Mouse (Mus musculus): Measurements from ENCODE around the gene Tbc1d7. TPM values are rescaled to one million over a fixed set of nuclear protein-coding genes. Genes with fewer than 3 reads are reported as not detected.

Tbc1d7 gene
- polyA plus RNA-seq, 1 experiment from 2014 or later = 68.3 TPM

DNA sequence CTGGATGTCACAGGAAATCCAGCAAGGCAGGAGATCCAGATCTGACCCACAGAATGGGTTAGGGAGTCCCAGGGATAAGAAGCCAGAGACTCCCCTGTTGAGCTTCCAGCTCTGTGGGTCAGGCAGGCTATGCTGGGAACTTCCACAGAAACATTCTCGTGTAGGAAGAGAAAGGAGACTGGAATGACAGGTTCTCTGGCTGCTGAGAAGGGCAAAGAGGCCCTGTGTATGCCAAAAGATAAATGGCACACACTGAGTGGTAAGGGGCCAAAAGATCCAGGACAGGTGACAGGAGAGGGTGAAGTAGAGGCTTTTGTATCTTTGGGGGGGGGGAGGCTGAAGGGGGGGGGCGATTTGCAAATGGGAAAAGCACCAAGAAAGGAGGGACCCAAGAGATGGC lies 20.0 kb upstream of the Tbc1d7 start:
- no peaks in the 10 kb centered on the region for H3K36me3 ChIP-seq
- H3K4me1 ChIP-seq = peaks cover 13% of the 10 kb centered on the region
- no peaks in the 10 kb centered on the region for H3K9me3 ChIP-seq (replicated peaks)
- no peak overlapping the region for H3K4me3 ChIP-seq
- no peak for DNase-seq (ENCODE audit: low spot score)
- no peak overlapping the region for H3K27ac ChIP-seq (replicated peaks)
- peaks cover 6% of the 10 kb centered on the region for H3K27me3 ChIP-seq (ENCODE audit: low read depth, poor library complexity, severe bottlenecking)
- WGBS = 29% methylated on average over 2 of the region's 2 CpGs

DNA sequence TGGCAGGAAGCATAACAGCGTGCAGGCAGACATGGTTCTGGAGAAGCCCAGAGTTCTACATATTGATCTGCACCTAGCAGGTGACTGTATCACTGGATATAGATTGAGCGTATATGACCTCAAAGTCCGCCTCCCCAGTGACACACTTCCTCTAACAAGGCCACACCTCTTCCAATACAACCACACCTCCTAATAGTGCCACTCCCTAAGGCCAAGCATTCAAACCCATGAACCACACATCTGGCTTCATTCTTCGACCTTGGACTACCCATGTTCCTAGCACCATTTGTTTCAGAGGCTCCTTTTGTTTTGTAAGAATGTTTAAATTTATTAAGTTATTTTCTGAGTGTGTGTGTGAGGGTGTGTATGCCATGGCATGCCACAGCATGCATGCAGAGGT lies 16.4 kb upstream of the Tbc1d7 start:
- H3K4me1 ChIP-seq = peaks cover 37% of the 10 kb centered on the region
- no peak for DNase-seq (ENCODE audit: low spot score)
- no peaks in the 10 kb centered on the region for H3K9me3 ChIP-seq (replicated peaks)
- WGBS = 90% methylated on average over 4 of the region's 4 CpGs
- no peak overlapping the region for H3K27ac ChIP-seq (replicated peaks)
- no peaks in the 10 kb centered on the region for H3K36me3 ChIP-seq
- H3K27me3 ChIP-seq (ENCODE audit: low read depth, poor library complexity, severe bottlenecking) = peaks cover 6% of the 10 kb centered on the region
- no peak overlapping the region for H3K4me3 ChIP-seq

DNA sequence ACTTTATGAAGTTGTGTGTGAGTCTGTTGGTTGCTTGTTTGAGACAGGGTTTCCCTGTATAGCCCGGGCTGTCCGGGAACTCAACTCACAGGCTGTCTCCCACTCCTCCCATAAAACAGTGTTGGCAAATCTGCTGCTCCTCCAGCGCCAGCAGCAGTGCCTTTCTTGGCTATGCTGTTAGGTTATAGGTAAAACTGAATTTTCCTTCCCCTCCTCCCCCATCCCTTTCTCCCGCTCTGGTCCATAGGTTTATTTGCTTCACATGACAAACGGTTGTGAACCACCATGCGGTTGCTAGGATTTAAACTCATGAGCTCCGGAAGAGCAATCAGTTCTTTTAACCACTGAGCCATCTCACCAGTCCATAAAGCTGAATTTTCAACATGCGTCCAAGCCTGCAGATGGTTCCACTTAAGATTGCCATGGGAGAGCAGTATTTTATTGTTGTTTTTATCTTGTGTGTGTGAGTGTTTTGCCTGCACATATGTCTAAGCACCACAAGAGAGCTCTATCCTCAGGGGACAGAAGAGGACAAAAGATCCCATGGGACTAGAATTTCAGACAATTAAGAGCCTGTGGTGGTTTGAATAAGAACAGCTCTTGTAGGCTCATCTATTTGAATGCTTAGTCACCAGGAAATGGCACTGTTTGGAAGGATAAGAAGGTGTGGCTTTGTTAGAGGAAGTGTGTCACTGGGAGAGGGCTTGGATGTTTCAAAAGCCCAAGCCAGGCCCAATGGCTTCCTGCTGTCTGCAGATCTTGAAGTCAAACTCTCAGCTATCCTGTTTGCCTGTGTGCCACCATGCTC lies 12.2 kb upstream of the Tbc1d7 start:
- no peak for DNase-seq (ENCODE audit: low spot score)
- H3K4me1 ChIP-seq = peaks cover 30% of the 10 kb centered on the region
- H3K27me3 ChIP-seq (ENCODE audit: low read depth, poor library complexity, severe bottlenecking) = peaks cover 8% of the 10 kb centered on the region
- peak overlapping the region; percentile 67 for H3K27ac ChIP-seq (replicated peaks)
- no peaks in the 10 kb centered on the region for H3K9me3 ChIP-seq (replicated peaks)
- H3K4me3 ChIP-seq = peak overlapping the region; percentile 44
- WGBS = 66% methylated on average over 8 of the region's 8 CpGs
- H3K36me3 ChIP-seq = no peaks in the 10 kb centered on the region

DNA sequence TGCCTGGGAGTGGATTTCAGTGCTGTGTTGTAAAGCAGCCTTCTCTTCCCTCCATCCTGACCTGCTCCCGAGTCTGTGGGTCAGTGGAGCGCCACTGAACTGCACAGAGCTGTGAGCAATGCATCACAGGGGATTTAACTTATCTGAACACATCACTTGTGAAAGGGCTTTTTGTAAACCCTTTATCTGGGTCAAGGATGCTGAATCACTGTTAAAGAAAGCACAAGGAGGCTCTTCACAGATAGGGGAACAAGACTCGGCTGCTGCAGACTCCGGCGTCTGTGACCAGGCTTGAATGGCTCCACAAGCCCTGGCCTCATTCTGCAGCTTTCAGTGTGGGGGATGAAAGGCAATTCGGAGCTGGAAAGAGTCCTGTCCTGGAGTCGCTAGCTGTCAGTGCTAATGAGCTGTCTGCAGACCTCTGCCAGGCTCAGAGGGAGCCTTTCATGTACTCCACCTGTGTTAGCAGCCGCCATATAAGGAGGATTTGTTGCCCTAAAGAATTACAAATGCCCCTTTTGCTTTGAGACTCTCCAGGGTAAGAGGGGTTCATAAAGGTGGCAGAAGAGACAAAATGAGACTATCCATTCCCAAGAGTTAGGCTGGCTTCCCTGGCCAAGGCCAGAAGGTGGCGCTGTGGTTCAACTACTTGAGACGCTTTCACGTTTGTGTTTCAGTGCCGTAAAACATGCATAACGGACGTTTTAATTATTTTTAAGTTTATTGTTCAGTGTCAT lies 11.3 kb upstream of the Tbc1d7 start:
- DNase-seq (ENCODE audit: low spot score) = peak; percentile 74
- H3K9me3 ChIP-seq (replicated peaks) = no peaks in the 10 kb centered on the region
- peak overlapping the region; percentile 44 for H3K4me3 ChIP-seq
- peaks cover 8% of the 10 kb centered on the region for H3K27me3 ChIP-seq (ENCODE audit: low read depth, poor library complexity, severe bottlenecking)
- peak overlapping the region; percentile 67 for H3K27ac ChIP-seq (replicated peaks)
- no peaks in the 10 kb centered on the region for H3K36me3 ChIP-seq
- peaks cover 30% of the 10 kb centered on the region for H3K4me1 ChIP-seq
- WGBS = 19% methylated on average over 14 of the region's 14 CpGs

DNA sequence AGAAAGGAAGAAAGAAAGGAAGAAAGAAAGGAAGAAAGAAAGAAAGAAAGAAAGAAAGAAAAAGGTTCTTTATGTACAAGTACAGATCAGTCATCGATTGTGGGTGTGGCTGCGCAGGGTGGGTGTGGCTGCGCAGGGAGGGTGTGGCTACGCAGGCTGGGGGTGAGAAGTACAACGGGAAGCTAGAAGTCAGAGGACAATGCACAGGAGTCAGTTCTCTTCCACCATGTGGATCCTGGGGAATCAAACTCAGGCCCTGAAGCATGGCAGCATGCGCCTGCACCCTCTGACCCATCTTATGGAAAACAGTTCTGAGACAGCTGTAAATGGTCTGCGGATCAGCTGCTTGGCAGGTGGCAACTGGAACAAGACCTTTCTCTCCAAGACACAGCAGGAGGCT lies 9.8 kb upstream of the Tbc1d7 start:
- H3K9me3 ChIP-seq (replicated peaks) = no peaks in the 10 kb centered on the region
- H3K4me3 ChIP-seq = no peak overlapping the region
- peaks cover 30% of the 10 kb centered on the region for H3K4me1 ChIP-seq
- H3K27me3 ChIP-seq (ENCODE audit: low read depth, poor library complexity, severe bottlenecking) = peaks cover 8% of the 10 kb centered on the region
- WGBS = 57% methylated on average over 7 of the region's 7 CpGs
- no peak for DNase-seq (ENCODE audit: low spot score)
- no peaks in the 10 kb centered on the region for H3K36me3 ChIP-seq
- no peak overlapping the region for H3K27ac ChIP-seq (replicated peaks)

DNA sequence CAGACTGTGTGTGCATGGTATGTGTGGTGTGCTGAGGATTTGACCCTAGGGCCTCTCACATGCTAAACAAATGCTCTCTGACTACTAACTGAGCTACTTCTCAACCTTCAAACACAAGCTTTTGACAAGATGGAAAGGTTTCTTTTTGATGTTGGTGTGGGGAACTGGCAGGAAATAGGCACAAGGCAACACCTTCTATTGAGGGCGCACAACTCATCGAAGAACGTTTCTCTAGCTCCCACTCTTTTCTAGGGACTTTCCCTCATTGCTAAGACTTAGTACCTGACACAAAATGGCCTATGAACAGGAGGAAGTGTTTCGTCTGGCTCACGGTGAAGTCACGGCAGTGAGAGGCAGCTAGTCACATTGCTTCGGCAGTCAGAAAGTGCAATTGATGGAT lies 6.0 kb upstream of the Tbc1d7 start:
- Histone ChIP-seq H3K36me3 (no peaks in the 10 kb centered on the region), H3K27ac (replicated peaks) (no peak overlapping the region), H3K4me1 (peaks cover 3% of the 10 kb centered on the region), H3K9me3 (replicated peaks) (no peaks in the 10 kb centered on the region), H3K4me3 (no peak overlapping the region), H3K27me3 (ENCODE audit: low read depth, poor library complexity, severe bottlenecking) (peaks cover 8% of the 10 kb centered on the region)
- WGBS = 92% methylated on average over 7 of the region's 7 CpGs
- DNase-seq (ENCODE audit: low spot score) = no peak

DNA sequence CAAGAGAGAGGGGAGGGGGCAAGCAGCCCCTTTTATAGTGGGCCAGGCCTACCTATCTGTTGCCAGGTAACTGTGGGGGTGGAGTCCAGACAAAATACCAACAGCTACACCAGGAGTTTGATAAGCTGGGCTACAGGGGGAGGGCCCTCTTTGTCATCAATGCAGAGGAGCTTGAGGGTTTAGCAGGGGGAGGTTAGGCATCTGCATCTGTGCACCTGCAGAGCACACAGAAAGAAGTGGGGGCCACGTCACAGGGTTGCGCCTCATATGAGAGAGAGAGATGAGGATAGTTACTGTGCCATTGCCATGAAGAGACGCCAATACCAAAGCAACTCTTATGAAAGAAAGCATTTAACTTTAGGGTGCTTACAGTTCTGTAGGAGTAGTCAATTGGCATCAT lies 5.4 kb upstream of the Tbc1d7 start:
- peaks cover 8% of the 10 kb centered on the region for H3K4me1 ChIP-seq
- peaks cover 6% of the 10 kb centered on the region for H3K27me3 ChIP-seq (ENCODE audit: low read depth, poor library complexity, severe bottlenecking)
- H3K9me3 ChIP-seq (replicated peaks) = no peaks in the 10 kb centered on the region
- no peak for DNase-seq (ENCODE audit: low spot score)
- no peak overlapping the region for H3K4me3 ChIP-seq
- H3K36me3 ChIP-seq = no peaks in the 10 kb centered on the region
- 90% methylated on average over 3 of the region's 3 CpGs for WGBS
- H3K27ac ChIP-seq (replicated peaks) = no peak overlapping the region

DNA sequence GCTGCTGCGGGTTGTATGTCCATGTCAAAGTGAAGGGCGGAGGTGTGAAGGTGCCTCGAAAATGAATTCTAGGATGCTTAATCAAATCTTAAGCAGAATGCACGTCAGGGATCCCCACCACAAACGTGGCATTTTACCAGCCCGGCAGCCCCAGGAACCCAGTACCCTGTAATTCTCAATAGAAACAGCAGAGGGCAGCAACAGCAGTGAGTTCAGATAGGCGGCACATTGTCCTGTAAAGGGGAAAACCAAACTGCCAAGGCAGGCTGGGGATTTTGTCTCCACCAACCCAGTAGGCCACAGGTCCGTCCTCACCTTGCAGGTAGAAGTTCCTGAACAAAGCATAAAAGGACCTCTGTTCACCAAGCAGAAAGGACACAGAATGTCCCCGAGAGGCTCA lies 2.0 kb upstream of the Tbc1d7 start:
- H3K4me3 ChIP-seq = no peak overlapping the region
- peak; percentile 74 for DNase-seq (ENCODE audit: low spot score)
- no peaks in the 10 kb centered on the region for H3K9me3 ChIP-seq (replicated peaks)
- no peaks in the 10 kb centered on the region for H3K36me3 ChIP-seq
- 16% methylated on average over 9 of the region's 9 CpGs for WGBS
- no peak overlapping the region for H3K27ac ChIP-seq (replicated peaks)
- peaks cover 13% of the 10 kb centered on the region for H3K4me1 ChIP-seq
- H3K27me3 ChIP-seq (ENCODE audit: low read depth, poor library complexity, severe bottlenecking) = no peaks in the 10 kb centered on the region

DNA sequence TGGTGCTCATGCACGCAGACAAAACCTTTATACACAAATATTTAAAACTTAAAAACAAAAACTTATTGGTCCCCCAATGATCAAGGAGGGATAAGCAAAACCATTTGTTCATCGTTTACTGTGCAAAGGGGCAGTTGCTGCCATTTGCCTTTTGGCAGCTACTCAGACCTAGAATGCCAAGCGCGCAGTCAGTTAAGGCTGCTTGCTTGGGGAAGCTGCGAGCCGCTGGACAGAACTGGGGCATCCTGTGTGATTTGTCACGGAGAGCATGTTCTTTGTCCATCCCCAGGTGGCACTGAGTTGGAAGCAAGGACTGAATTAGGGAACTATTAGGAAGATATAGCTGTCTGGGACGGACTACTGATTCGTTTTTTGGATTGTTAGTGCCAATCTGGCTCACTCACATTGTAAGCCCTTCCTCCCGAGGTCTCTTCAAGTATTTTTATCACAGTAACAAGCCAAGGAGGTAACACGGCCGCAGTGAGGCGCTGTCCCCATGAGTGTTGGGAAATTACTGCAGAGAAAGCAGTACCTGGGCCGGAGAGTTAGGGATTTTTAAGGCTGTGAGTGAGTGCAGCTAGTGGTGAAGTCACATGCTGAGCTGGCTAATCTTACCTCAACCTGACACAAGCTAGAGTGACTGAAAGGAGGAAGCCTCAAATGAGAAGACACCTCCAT lies 874 bp upstream of the Tbc1d7 start:
- peak; percentile 25 for DNase-seq (ENCODE audit: low spot score)
- no peaks in the 10 kb centered on the region for H3K9me3 ChIP-seq (replicated peaks)
- H3K4me1 ChIP-seq = peaks cover 13% of the 10 kb centered on the region
- no peaks in the 10 kb centered on the region for H3K27me3 ChIP-seq (ENCODE audit: low read depth, poor library complexity, severe bottlenecking)
- H3K27ac ChIP-seq (replicated peaks) = peak overlapping the region; percentile 91; the same call in 1 of the 2 replicates
- peak overlapping the region; percentile 78 for H3K4me3 ChIP-seq
- no peaks in the 10 kb centered on the region for H3K36me3 ChIP-seq
- WGBS = 34% methylated on average over 14 of the region's 14 CpGs

DNA sequence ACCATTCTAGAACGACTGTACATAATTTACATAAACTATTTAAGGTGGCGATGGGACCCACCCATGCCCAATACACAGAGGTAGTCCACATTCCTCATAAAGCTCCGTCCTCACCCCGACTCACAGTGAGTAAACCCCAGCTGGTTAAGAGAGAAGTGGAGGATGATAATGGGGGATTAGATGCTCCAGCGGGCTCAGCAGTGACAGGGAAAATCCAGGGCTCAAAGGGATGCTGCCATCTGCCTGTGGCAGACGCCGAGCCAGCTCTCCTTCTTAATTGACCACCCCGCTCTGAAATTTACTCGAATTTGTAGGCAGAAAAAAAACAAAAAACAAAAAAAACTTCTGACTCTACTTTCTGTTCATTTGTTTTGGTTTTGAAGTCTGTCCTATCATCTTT lies 3.6 kb downstream of the Tbc1d7 start:
- H3K4me3 ChIP-seq = no peak overlapping the region
- peaks cover 20% of the 10 kb centered on the region for H3K36me3 ChIP-seq
- H3K4me1 ChIP-seq = peaks cover 13% of the 10 kb centered on the region
- DNase-seq (ENCODE audit: low spot score) = no peak
- H3K27me3 ChIP-seq (ENCODE audit: low read depth, poor library complexity, severe bottlenecking) = no peaks in the 10 kb centered on the region
- WGBS = 70% methylated on average over 9 of the region's 9 CpGs
- no peaks in the 10 kb centered on the region for H3K9me3 ChIP-seq (replicated peaks)
- no peak overlapping the region for H3K27ac ChIP-seq (replicated peaks)

DNA sequence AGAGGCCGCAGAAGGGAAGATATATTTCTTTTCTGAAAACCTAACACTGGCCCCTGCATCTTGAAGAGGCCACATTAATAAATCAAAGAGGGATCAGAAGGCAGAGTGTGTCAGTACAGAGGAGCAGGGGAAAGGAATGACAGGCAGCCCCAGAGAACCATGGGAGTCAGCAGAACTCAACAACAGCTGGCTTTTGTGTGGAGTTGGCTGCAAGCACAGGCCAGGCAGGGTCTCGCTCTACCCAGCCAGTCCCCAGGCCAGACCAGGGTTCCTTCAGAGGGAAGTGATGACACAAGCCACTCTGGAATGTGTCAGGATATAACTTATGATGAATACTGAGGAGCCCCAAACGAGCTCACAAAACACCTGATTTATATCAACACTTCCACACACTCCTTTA lies 11.9 kb downstream of the Tbc1d7 start:
- Histone ChIP-seq H3K4me1 (peaks cover 11% of the 10 kb centered on the region), H3K36me3 (peaks cover 38% of the 10 kb centered on the region), H3K9me3 (replicated peaks) (no peaks in the 10 kb centered on the region), H3K27me3 (ENCODE audit: low read depth, poor library complexity, severe bottlenecking) (no peaks in the 10 kb centered on the region), H3K27ac (replicated peaks) (no peak overlapping the region), H3K4me3 (no peak overlapping the region)
- WGBS = 82% methylated on average over 3 of the region's 3 CpGs
- DNase-seq (ENCODE audit: low spot score) = no peak

DNA sequence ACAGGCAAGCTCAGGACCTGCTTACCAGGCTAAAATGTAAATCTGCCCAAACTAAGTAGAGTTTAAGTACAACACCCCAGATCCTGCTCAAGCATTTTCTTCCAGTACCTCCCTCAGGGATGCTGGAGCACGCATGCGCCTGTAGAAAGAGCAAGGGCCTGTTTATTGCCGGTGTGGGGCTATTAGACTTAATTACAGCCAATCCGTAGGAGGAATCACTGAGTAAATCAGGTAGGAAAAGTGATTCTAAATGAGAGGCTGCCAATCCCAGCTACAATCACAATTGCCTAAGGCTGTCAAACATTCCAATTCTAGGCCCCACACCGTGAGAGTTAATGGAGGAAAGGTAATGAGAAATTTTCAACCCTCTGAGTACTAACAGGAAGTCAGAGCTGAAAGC lies 13.0 kb downstream of the Tbc1d7 start:
- DNase-seq (ENCODE audit: low spot score) = no peak
- no peak overlapping the region for H3K4me3 ChIP-seq
- no peaks in the 10 kb centered on the region for H3K27me3 ChIP-seq (ENCODE audit: low read depth, poor library complexity, severe bottlenecking)
- WGBS = 77% methylated on average over 5 of the region's 5 CpGs
- no peak overlapping the region for H3K27ac ChIP-seq (replicated peaks)
- peaks cover 11% of the 10 kb centered on the region for H3K4me1 ChIP-seq
- H3K36me3 ChIP-seq = peaks cover 36% of the 10 kb centered on the region
- H3K9me3 ChIP-seq (replicated peaks) = no peaks in the 10 kb centered on the region

DNA sequence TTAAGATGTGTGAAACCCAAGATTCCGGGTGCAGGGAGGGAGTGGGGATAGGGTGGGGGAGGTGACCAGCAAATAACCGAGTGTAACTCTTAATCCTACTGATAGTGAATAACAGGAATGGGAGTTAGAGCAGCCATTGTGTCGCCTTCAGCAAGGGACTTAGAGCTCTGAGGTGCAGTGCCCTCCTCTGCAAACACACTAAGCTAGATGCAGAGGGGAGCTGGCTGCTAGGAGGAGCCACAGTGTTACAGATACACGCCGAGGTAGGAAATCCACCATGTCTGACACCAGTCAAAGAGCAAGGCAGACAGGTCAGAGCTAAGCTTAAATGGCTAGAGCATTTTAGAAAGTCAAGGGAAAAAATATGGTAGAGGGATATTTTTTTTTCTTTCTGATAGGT lies 13.9 kb downstream of the Tbc1d7 start:
- no peak overlapping the region for H3K4me3 ChIP-seq
- WGBS = 28% methylated on average over 5 of the region's 5 CpGs
- H3K27ac ChIP-seq (replicated peaks) = peak overlapping the region; percentile 33; the same call in 1 of the 2 replicates
- no peak for DNase-seq (ENCODE audit: low spot score)
- H3K27me3 ChIP-seq (ENCODE audit: low read depth, poor library complexity, severe bottlenecking) = no peaks in the 10 kb centered on the region
- H3K36me3 ChIP-seq = peaks cover 43% of the 10 kb centered on the region
- no peaks in the 10 kb centered on the region for H3K9me3 ChIP-seq (replicated peaks)
- peaks cover 11% of the 10 kb centered on the region for H3K4me1 ChIP-seq
